Mouse (Mus musculus) heart, adult 2 months (tissue): ENCODE results near the gene H2al1c.

ENCODE experiments used
- CTCF ChIP-seq: fragments of 200-600 bp; IDR thresholded peaks from 2 replicates; pipeline ENCODE4 v1.8.1; 2022; ENCODE audit warnings: antibody characterized with exemption, mild to moderate bottlenecking, moderate library complexity
- EP300 ChIP-seq: fragments of 200-500 bp; IDR thresholded peaks from 2 replicates; pipeline ENCODE4 v1.6.1; 2011; ENCODE audit warnings: low read depth, low read length, control low read depth; ENCODE audit not compliant: insufficient read depth
- POLR2A ChIP-seq: fragments of 200-500 bp; IDR thresholded peaks from 2 replicates; pipeline ENCODE4 v1.6.1; 2011; ENCODE audit warnings: mild to moderate bottlenecking, low read depth, low read length, control low read depth; ENCODE audit not compliant: insufficient read depth

GRCm38 (mm10) chrX:11273190-11273589 lies 32.3 kb upstream of the H2al1c start:
- TF ChIP-seq CTCF (no peak), EP300 (no peak), POLR2A (no peak)
